Mouse (Mus musculus): ENCODE results near the gene Lrwd1.

DNA sequence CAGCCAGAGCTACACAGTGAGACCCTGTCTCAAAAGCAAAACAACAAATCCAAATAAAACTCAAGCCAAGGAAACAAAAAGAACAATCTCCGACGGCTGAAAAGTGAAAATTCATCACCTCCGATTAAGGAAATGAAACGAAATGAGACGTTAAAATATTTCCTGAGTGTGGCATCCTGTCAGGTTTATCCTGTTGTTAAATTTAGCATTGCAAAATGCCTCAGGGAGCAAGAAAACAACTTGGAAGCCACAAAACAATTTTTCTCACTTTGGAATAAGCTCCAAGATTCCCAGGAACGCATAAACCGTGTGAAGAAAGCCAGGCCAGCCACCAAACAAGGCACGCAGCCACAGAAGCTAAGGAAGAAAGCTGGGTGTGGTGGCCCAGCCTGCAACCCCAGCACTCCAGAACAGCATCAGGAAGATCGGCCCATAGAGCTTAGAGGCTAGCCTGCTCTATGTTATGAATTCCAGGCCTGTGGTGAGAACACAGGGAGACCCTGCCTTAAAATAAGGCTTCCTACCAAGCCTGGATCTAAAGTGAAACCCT, 58.8 kb downstream of the Lrwd1 start:
- TF ChIP-seq POLR2A (IDR thresholded peaks at IDR 0.05; ENCODE audit: insufficient read depth, low read length) = no peak
- TF ChIP-seq CTCF (IDR thresholded peaks at IDR 0.05; ENCODE audit: low read depth, low read length) = no peak
- no peak for TF ChIP-seq EP300 (IDR thresholded peaks at IDR 0.05; ENCODE audit: insufficient read depth, low read depth, low read length)
